Mouse (Mus musculus) spleen, adult 2 months (tissue): Measurements from ENCODE around the gene Ctrc.

Experiments used
- CTCF ChIP-seq: fragments of 200-500 bp; IDR thresholded peaks from 2 replicates; pipeline ENCODE4 v1.5.1; 2011; ENCODE audit warnings: mild to moderate bottlenecking, inconsistent platforms; ENCODE audit not compliant: insufficient read depth, insufficient read length, insufficient replicate concordance; ENCODE audit errors: extremely low read depth
- POLR2A ChIP-seq: fragments of 200-500 bp; IDR thresholded peaks from 2 replicates; pipeline ENCODE4 v1.6.1; 2011; ENCODE audit warnings: low read depth, low read length, inconsistent platforms

DNA sequence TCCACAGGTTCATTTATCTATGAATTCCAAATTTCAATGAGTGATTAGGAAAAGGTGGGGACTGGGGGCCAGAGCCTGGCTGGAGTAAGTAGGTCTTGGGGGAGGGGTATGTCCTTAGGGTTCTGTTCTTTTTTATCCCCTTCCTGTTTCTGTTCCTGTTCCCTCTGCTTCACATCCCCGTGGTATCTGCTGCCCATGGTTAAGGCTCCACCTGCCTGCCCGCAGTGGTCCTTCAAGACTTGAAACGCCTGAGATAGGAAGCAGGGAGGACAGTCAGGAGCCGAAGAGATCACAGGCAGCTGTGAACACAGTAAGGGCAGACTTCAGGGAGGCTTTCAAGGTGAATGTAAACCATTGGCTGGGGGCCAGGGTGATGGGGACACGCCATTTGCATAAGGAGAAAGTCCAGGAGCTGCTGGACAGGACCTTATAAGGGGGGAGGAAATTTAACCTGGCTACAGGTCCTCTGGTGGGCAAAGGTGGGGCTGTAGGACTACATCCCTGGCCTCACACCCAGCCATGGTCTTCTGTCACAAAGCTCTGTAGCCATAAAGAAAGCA, 11.5 kb downstream of the Ctrc start:
- TF ChIP-seq CTCF (no peak), POLR2A (no peak)
